Mouse (Mus musculus) kidney, embryonic 14.5 days (tissue): ENCODE measurements around the gene Cadm1. TPM values are rescaled to one million over a fixed set of nuclear protein-coding genes. Genes with fewer than 3 reads are reported as not detected.
A peak's percentile ranks its signal among the peaks of the same experiment; 100 is the strongest.

Experiments used
- ATAC-seq: fragments of 200-750 bp; cut with Nextera tagmentation; 2 replicates; pipeline ENCODE4 v1.8.0; 2017; ENCODE audit warnings: moderate number of reproducible peaks, mild to moderate bottlenecking, moderate TSS enrichment, moderate library complexity; ENCODE audit not compliant: low FRiP score, low TSS enrichment
- H3K27ac ChIP-seq: fragments of 300-500 bp; sonication (generic); 2 replicates; pipeline ENCODE4 v1.5.1; 2014; ENCODE audit warnings: low read depth, mild to moderate bottlenecking, low read length, moderate library complexity, mixed read lengths
- H3K27me3 ChIP-seq: fragments of 300-500 bp; sonication (generic); 2 replicates; pipeline ENCODE4 v1.6.1; 2014; ENCODE audit warnings: mild to moderate bottlenecking, low read length; ENCODE audit not compliant: control insufficient read depth, insufficient read depth
- H3K36me3 ChIP-seq: fragments of 300-500 bp; sonication (generic); 2 replicates; pipeline ENCODE4 v1.6.1; 2014; ENCODE audit warnings: low read length, mixed read lengths; ENCODE audit not compliant: control insufficient read depth, insufficient read depth
- H3K4me1 ChIP-seq: fragments of 300-500 bp; sonication (generic); 2 replicates; pipeline ENCODE4 v1.6.1; 2014; ENCODE audit warnings: low read length, mixed read lengths; ENCODE audit not compliant: control insufficient read depth, insufficient read depth
- H3K4me2 ChIP-seq: fragments of 300-500 bp; sonication (generic); replicated peaks from 2 replicates; pipeline ENCODE4 v1.6.1; 2014; ENCODE audit warnings: low read depth, mild to moderate bottlenecking, low read length
- H3K4me3 ChIP-seq: fragments of 300-500 bp; sonication (generic); 2 replicates; pipeline ENCODE4 v1.5.1; 2014; ENCODE audit warnings: mild to moderate bottlenecking, low read length
- H3K9ac ChIP-seq: fragments of 300-500 bp; sonication (generic); 2 replicates; pipeline ENCODE4 v1.6.1; 2014; ENCODE audit warnings: low read depth, mild to moderate bottlenecking, low read length, moderate library complexity
- H3K9me3 ChIP-seq: fragments of 300-500 bp; sonication (generic); 2 replicates; pipeline ENCODE4 v1.6.1; 2016; ENCODE audit warnings: low read length; ENCODE audit not compliant: control insufficient read depth
- WGBS: fragments of 180-500 bp; shearing (Covaris S2); extraction: QIAGEN DNeasy Blood & Tissue Kit; methylation state at CpG from one replicate; pipeline ENCODE4 v1.1.7; 2014; 5-methylcytosine and 5-hydroxymethylcytosine counted together
- polyA plus RNA-seq: library from polyadenylated mRNA; unstranded; fragments of >200 nt; fragmentation: Nextera tagmentation; extraction: Ambion mirVana; gene quantifications from 2 replicates; pipeline ENCODE4 v1.2.1, GENCODE M21; 2014

The Cadm1 gene
- polyA plus RNA-seq, 1 experiment from 2014 or later: 92.1 TPM

DNA sequence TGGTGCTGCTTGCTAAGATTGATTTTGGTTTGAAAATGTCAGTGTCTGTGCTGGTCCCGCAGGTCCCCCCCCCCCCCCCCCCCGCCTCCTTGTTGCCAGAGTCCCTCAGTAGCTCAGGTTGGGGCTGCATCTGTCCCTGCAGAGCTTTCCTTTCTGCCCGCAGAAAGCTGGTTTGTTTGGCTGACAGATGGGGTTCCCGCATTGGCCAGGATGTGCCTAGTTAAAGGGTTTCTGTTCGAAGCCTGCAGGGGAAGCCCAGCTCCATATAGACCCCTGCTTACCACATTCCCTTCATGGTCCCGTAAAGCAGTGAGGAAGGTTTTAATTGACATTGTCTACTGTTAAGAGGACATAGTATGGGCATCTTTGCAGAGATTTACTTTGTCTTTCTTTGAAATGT lies 78.9 kb downstream of the Cadm1 start:
- no peak overlapping the region for H3K4me2 ChIP-seq
- H3K27ac ChIP-seq: no peak overlapping the region
- H3K9ac ChIP-seq: no peak overlapping the region
- WGBS: 57% methylated on average over 6 of the region's 6 CpGs
- no peaks in the 10 kb centered on the region for H3K9me3 ChIP-seq
- H3K4me1 ChIP-seq: 0 out of 2 replicates have a peak, but pooled peaks cover 6% of the 10 kb centered on the region
- no peaks in the 10 kb centered on the region for H3K27me3 ChIP-seq
- H3K36me3 ChIP-seq: no peaks in the 10 kb centered on the region
- no peak for ATAC-seq
- no peak overlapping the region for H3K4me3 ChIP-seq

DNA sequence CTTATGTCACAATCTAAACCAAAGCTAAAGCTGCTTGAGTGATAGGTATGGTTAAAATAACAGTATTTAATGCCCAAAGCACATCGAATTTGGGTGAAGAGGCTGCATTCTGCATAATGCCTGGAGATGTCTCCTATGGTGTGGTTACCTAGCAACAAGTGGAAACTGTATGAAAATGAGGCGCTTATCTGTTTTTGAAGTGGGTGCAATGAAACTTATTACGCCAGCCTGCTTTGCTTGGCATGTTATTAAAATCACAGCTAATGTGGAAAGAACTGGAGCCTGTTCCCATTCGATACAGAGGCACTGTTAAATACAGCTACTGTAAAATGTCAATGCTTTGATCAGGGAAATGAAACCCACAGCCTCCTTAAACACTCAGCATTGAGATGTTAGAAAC lies 79.5 kb downstream of the Cadm1 start:
- H3K9me3 ChIP-seq: no peaks in the 10 kb centered on the region
- ATAC-seq: no peak
- H3K27ac ChIP-seq: no peak overlapping the region
- no peaks in the 10 kb centered on the region for H3K36me3 ChIP-seq
- no peak overlapping the region for H3K9ac ChIP-seq
- H3K4me3 ChIP-seq: no peak overlapping the region
- WGBS: 81% methylated on average over 4 of the region's 4 CpGs
- H3K4me1 ChIP-seq: 0 out of 2 replicates have a peak, but pooled peaks cover 6% of the 10 kb centered on the region
- H3K27me3 ChIP-seq: no peaks in the 10 kb centered on the region
- H3K4me2 ChIP-seq: no peak overlapping the region

DNA sequence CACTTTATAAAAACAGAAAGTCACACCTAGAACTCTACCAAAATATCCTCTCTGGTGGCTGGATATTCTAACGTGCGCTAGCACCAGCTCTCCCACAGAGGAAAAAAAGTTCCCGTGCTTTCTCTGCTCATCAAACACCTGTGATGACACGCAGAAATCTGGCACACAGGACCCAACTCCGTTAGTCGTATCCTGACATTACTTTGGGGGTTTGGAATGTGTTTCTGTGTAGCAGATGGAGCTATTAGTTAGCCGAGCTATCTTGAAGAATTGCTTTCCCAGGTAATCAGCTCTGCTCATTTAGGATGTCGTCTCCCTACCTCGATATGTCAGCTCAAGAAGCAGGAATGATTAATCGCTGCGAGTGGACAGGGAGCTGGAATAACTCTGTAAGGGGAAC lies 80.3 kb downstream of the Cadm1 start:
- Histone ChIP-seq H3K4me3 (no peak overlapping the region), H3K9me3 (no peaks in the 10 kb centered on the region), H3K36me3 (no peaks in the 10 kb centered on the region), H3K9ac (no peak overlapping the region), H3K27ac (no peak overlapping the region), H3K27me3 (no peaks in the 10 kb centered on the region), H3K4me1 (0 out of 2 replicates have a peak, but pooled peaks cover 6% of the 10 kb centered on the region), H3K4me2 (no peak overlapping the region)
- 79% methylated on average over 11 of the region's 11 CpGs for WGBS
- ATAC-seq: no peak

DNA sequence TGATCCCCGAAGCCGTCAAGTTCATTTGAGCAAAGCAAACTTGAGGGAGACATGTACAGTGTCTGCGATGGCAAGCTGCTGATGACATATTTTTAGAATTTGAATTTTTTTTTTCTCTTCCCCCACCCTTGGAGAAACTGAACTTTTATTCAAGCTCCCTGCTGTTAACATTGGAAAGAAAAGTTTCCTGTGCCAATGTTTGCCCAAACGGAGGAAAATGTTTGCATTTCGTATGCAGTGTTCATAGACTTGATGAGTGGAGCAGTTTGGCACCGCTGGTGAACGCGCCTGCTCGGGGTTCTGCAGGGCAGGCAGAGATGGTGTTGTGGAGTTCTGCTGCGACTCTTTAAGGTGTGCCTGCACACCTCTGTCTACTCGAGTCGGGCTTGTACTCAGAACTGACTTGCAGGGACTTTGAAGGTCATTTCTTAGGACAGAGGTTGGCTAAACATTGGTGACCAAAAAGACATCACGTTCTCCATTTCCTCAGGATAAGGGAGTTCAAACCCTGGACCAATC lies 83.0 kb downstream of the Cadm1 start:
- WGBS: 90% methylated on average over 13 of the region's 13 CpGs
- no peak overlapping the region for H3K4me2 ChIP-seq
- no peak for ATAC-seq

DNA sequence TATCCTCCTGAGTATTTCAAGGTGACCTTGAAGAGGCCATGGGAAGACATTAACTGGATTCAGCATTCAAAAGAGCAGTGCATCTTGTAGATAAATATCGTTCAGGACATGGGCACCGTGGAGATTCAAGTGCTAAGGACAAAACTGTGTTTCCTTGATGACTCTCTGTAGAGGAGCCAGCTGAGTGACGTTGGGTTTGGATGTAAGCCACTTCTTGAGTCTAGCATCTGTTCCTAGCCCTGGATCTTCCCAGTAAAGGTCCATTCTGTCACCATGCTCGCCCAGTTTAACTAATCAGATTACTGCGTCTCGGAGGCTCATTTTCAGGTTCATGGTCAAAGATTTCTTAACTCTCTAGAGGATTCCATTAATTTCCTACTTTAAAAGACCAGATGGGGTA lies 85.1 kb downstream of the Cadm1 start:
- no peak overlapping the region for H3K4me2 ChIP-seq
- 86% methylated on average over 6 of the region's 6 CpGs for WGBS

More for the DNA sequence above, 83.0 kb downstream of the Cadm1 start:
- no peaks in the 10 kb centered on the region for H3K27me3 ChIP-seq
- H3K9me3 ChIP-seq: no peaks in the 10 kb centered on the region
- H3K9ac ChIP-seq: no peak overlapping the region
- no peak overlapping the region for H3K4me3 ChIP-seq
- H3K27ac ChIP-seq: no peak overlapping the region
- H3K4me1 ChIP-seq: peaks cover 8% of the 10 kb centered on the region; the same call in 1 of the 2 replicates
- no peaks in the 10 kb centered on the region for H3K36me3 ChIP-seq

DNA sequence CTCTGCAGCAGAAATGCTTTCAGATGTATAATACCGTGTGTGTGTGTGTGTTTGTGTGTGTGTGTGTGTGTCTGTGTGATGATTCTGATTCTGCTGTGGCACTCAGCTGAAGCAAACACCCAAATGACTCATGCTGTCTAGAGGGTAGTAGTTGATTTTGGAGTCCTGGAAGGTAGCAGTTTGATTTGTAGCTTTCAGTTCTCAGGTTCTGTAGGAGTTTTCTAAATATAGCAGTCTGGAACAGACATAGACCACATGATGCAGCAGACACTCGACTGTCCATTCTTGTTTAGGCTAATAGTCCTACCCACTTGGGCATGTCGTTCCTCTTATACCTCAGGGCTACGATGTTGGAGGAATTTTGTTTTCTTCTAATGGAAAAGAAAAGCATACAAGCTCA lies 86.4 kb downstream of the Cadm1 start:
- Histone ChIP-seq H3K4me1 (peaks cover 6% of the 10 kb centered on the region; the same call in 1 of the 2 replicates), H3K36me3 (no peaks in the 10 kb centered on the region), H3K9ac (no peak overlapping the region), H3K27me3 (no peaks in the 10 kb centered on the region), H3K4me3 (no peak overlapping the region), H3K4me2 (no peak overlapping the region), H3K9me3 (no peaks in the 10 kb centered on the region), H3K27ac (no peak overlapping the region)
- WGBS: 51% methylated on average over 4 of the region's 4 CpGs
- no peak for ATAC-seq

More for the DNA sequence above, 85.1 kb downstream of the Cadm1 start:
- H3K4me1 ChIP-seq: peaks cover 3% of the 10 kb centered on the region; the same call in 1 of the 2 replicates
- H3K9ac ChIP-seq: no peak overlapping the region
- H3K36me3 ChIP-seq: no peaks in the 10 kb centered on the region
- H3K9me3 ChIP-seq: no peaks in the 10 kb centered on the region
- ATAC-seq: no peak
- no peak overlapping the region for H3K4me3 ChIP-seq
- H3K27me3 ChIP-seq: no peaks in the 10 kb centered on the region
- no peak overlapping the region for H3K27ac ChIP-seq

DNA sequence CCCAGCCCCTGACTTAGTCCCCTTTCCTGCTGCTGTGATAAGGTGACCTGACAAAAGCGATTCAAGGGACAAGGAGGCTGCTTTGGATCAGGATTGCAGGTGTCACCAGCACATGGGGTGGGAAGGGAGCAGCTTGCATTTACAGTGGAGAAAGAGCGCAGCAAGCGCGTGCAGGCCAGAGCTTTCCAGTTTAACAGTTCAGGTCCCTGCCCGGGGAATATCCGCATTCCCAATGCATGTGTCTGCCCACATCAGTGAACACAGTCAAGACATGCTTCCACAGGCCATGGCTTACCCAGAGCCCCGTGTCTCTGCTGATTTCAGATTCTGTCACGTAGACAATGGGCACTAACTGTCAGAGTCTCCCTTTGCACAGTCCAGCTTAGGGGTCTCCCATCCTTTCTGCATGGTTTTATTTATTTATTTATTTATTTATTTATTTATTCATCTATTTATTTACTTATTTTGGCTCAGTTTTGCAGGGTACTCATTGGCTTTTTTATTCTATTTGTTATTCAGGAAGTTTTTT lies 89.6 kb downstream of the Cadm1 start:
- H3K27me3 ChIP-seq: no peaks in the 10 kb centered on the region
- H3K9ac ChIP-seq: no peak overlapping the region
- H3K4me2 ChIP-seq: no peak overlapping the region
- no peaks in the 10 kb centered on the region for H3K36me3 ChIP-seq
- no peaks in the 10 kb centered on the region for H3K9me3 ChIP-seq
- 68% methylated on average over 8 of the region's 8 CpGs for WGBS
- no peak for ATAC-seq
- H3K4me1 ChIP-seq: peaks cover 24% of the 10 kb centered on the region
- H3K27ac ChIP-seq: no peak overlapping the region
- H3K4me3 ChIP-seq: no peak overlapping the region

DNA sequence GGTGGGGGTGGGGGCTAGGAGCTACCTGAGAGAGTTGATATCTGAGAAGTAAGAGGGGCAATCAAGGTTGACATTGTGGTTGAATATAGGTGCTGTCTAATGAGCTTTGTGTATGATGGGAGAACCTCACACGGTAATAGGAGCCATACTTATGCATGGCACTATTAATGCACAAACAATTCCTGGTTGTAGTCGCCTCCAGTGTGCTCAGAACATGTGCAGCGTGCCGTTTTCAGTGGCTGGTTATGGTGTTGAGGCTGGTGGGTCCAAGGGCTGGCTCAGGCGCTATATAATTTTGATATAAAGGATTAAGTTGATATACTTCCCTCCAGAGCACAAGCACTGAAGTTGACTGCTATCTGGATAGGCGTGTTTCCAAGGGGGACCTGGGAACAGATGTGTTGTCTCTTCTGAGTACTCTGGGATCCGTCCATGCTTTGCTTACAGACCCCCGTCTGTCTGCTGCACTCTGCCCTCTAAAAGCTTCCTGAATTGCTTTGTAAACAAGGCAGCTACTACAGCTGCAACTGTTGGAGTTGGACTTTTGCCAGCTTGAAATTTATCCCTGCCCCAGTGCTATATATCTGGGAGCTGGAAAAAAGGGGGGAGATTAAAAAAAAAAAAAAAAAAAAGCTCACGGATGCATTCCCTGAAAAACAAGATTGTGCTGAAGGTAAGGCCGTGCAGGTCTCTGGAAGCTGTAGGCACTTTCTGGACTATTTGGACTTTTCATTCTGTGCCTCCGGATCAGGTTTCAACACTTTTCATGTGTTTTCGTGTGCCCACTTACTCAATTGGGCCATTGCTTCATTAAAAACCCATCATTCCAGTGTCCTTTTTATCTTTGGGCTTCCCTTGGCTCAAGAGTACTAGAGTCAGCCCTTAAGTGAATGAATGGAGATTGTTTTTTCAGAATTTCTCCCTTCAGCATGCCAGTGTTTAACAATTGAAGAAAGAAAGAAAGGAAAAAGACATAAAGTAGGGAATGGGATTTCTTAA lies 93.8 kb downstream of the Cadm1 start:
- Histone ChIP-seq H3K4me3 (no peak overlapping the region), H3K9me3 (no peaks in the 10 kb centered on the region), H3K27me3 (no peaks in the 10 kb centered on the region), H3K4me2 (no peak overlapping the region), H3K36me3 (no peaks in the 10 kb centered on the region), H3K27ac (no peak overlapping the region), H3K4me1 (peaks cover 26% of the 10 kb centered on the region), H3K9ac (no peak overlapping the region)
- ATAC-seq: peak; percentile 87
- 25% methylated on average over 12 of the region's 12 CpGs for WGBS
